Comparison of ENCODE assay signal across 9 mouse cellular contexts in the genomic region with DNA sequence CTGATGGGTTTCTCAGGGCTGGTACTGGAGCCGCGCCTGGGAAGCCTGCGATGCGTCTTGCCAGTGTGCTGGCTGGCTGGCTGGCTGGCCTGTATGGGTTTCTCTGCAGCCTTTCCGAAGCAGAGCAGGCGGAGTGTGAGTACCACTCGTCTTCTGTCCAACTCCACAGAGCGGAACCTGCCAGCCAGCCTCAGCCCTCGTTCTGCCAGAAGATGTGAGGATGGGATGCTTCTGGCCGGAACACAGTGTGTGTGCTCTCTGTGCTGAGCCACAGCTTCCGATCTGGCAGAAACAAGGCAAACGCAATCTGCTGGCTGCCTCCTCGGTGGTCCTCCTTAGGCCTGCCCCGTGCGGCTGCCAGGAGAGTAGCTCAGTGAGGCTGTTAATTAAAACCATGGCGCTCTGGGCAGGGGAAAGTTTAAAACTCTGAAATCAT.
DNase-seq lines count a peak whose midpoint lies in the region; ATAC-seq and TF ChIP-seq lines count a peak whose summit lies in the region.
"Had no signal": no experiment of that assay in that cellular context is flagged by ENCODE, and none has a peak within 500 bp of the region (broad histone marks: within the 10 kb centered on the region; RNA-seq: fewer than 3 reads in every experiment).

No protein-coding gene starts in this region.

- 71% methylated on average over 16 of the region's 16 CpGs for WGBS in neural tube, embryonic 13.5 days
- 61% methylated on average over 16 of the region's 16 CpGs for WGBS in neural tube, embryonic 15.5 days
- WGBS in hindbrain, postnatal 0 days, result 20% methylated on average over 16 of the region's 16 CpGs

- no peaks in the 10 kb centered on the region for H3K27me3 ChIP-seq in neural tube, embryonic 13.5 days
- H3K27me3 ChIP-seq in neural tube, embryonic 15.5 days (replicated peaks), result no peaks in the 10 kb centered on the region
- no peaks in the 10 kb centered on the region for H3K27me3 ChIP-seq in hindbrain, postnatal 0 days (ENCODE audit: insufficient read depth, low read length)
- H3K27me3 ChIP-seq: liver, embryonic 15.5 days had no signal

- no peak overlapping the region for H3K4me3 ChIP-seq in neural tube, embryonic 13.5 days
- H3K4me3 ChIP-seq in neural tube, embryonic 15.5 days (replicated peaks), result no peak overlapping the region
- no peak overlapping the region for H3K4me3 ChIP-seq in hindbrain, postnatal 0 days (ENCODE audit: low read length)
- H3K4me3 ChIP-seq: liver, embryonic 15.5 days had no signal

- H3K9me3 ChIP-seq in neural tube, embryonic 13.5 days, result no peaks in the 10 kb centered on the region
- no peaks in the 10 kb centered on the region for H3K9me3 ChIP-seq in neural tube, embryonic 15.5 days (replicated peaks)
- H3K9me3 ChIP-seq in hindbrain, postnatal 0 days (ENCODE audit: low read length), result no peaks in the 10 kb centered on the region
- H3K9me3 ChIP-seq: liver, embryonic 15.5 days had no signal

- no peak overlapping the region for H3K4me2 ChIP-seq in neural tube, embryonic 13.5 days
- no peak overlapping the region for H3K4me2 ChIP-seq in neural tube, embryonic 15.5 days
- no peak overlapping the region for H3K4me2 ChIP-seq in hindbrain, postnatal 0 days (ENCODE audit: low read depth, low read length)
- H3K4me2 ChIP-seq: liver, embryonic 15.5 days had no signal

- no peaks in the 10 kb centered on the region for H3K36me3 ChIP-seq in neural tube, embryonic 13.5 days
- no peaks in the 10 kb centered on the region for H3K36me3 ChIP-seq in neural tube, embryonic 15.5 days
- H3K36me3 ChIP-seq in hindbrain, postnatal 0 days (ENCODE audit: insufficient read depth, low read length), result no peaks in the 10 kb centered on the region
- H3K36me3 ChIP-seq: liver, embryonic 15.5 days had no signal

- no peak overlapping the region for H3K27ac ChIP-seq in neural tube, embryonic 13.5 days (replicated peaks)
- no peak overlapping the region for H3K27ac ChIP-seq in neural tube, embryonic 15.5 days (replicated peaks)
- H3K27ac ChIP-seq in hindbrain, postnatal 0 days, result peak overlapping the region; percentile 67; the same call in 1 of the 2 replicates
- H3K27ac ChIP-seq: liver, embryonic 15.5 days had no signal

- no peaks in the 10 kb centered on the region for H3K4me1 ChIP-seq in neural tube, embryonic 13.5 days (replicated peaks)
- H3K4me1 ChIP-seq in neural tube, embryonic 15.5 days, result peaks cover 8% of the 10 kb centered on the region; the same call in 1 of the 2 replicates
- peaks cover 4% of the 10 kb centered on the region; the same call in 1 of the 2 replicates for H3K4me1 ChIP-seq in hindbrain, postnatal 0 days (ENCODE audit: insufficient read depth, low read length)

- peak overlapping the region; percentile 4; the same call in 1 of the 2 replicates for H3K9ac ChIP-seq in neural tube, embryonic 13.5 days
- no peak overlapping the region for H3K9ac ChIP-seq in neural tube, embryonic 15.5 days (replicated peaks)
- no peak overlapping the region for H3K9ac ChIP-seq in hindbrain, postnatal 0 days (replicated peaks; ENCODE audit: low read length)
- H3K9ac ChIP-seq: liver, embryonic 15.5 days had no signal

- no peak for DNase-seq in cerebellum, adult 8-10 months
- peak; percentile 81 for DNase-seq in hindbrain, postnatal 0 days (ENCODE audit: low spot score)
- DNase-seq in right cerebral cortex, postnatal 10 days (ENCODE audit: low spot score in 2 of 2), result peak; percentile 72 to 78
- DNase-seq in ovary, postnatal 36 days (ENCODE audit: low spot score), result no peak

- peak; percentile 27 for ATAC-seq in cerebellum, adult (ENCODE audit: insufficient number of reproducible peaks, low FRiP score, low TSS enrichment)
- no peak for ATAC-seq in neural tube, embryonic 13.5 days (ENCODE audit: low read depth)
- ATAC-seq in neural tube, embryonic 15.5 days (ENCODE audit: low FRiP score), result no peak
- peak; percentile 86 for ATAC-seq in hindbrain, postnatal 0 days
- ATAC-seq in inflammation-experienced regulatory T-cells, adult 6 months, result no peak

- TF ChIP-seq CTCF in hindbrain, postnatal 0 days (IDR thresholded peaks at IDR 0.05; ENCODE audit: low read depth), result peak; percentile 31

Comparison
In these comparisons a context has a peak if more than half of its experiments do, and no peak if none do; other contexts are left out.
1. ATAC-seq: peak in cerebellum, adult (single experiment) and hindbrain, postnatal 0 days (single experiment); none in neural tube, embryonic 13.5 days (single experiment), neural tube, embryonic 15.5 days (single experiment) and inflammation-experienced regulatory T-cells, adult 6 months (single experiment).
2. DNase-seq: peak in hindbrain, postnatal 0 days (single experiment) and right cerebral cortex, postnatal 10 days (2 of 2); none in cerebellum, adult 8-10 months (single experiment) and ovary, postnatal 36 days (single experiment).